Mouse (Mus musculus) adrenal gland, adult 18-20 months (tissue): ENCODE data around the gene AI467606. TPM values are rescaled to one million over a fixed set of nuclear protein-coding genes. Genes with fewer than 3 reads are reported as not detected.

Experiments
- DNase-seq, 2 experiments: peaks; one replicate each; pipeline ENCODE4 v3.0.0; 2021 to 2022; ENCODE audit warnings: low spot score in 2 of 2
- microRNA-seq, 2 experiments: library from miRNA; unstranded; fragments of <30 nt; microRNA quantifications; one replicate each; pipeline ENCODE4 v1.2.0; 2021; ENCODE audit warnings: borderline number of aligned reads in 2 of 2
- total RNA-seq, 2 experiments: library from RNA; stranded (reverse); gene quantifications; 1 replicate in 1 of 2; 2 replicates in 1 of 2; pipeline ENCODE4 v1.2.3; 2021

AI467606 gene
- total RNA-seq, 2 experiments from 2014 or later, result 0.96 to 1.6 TPM

DNA sequence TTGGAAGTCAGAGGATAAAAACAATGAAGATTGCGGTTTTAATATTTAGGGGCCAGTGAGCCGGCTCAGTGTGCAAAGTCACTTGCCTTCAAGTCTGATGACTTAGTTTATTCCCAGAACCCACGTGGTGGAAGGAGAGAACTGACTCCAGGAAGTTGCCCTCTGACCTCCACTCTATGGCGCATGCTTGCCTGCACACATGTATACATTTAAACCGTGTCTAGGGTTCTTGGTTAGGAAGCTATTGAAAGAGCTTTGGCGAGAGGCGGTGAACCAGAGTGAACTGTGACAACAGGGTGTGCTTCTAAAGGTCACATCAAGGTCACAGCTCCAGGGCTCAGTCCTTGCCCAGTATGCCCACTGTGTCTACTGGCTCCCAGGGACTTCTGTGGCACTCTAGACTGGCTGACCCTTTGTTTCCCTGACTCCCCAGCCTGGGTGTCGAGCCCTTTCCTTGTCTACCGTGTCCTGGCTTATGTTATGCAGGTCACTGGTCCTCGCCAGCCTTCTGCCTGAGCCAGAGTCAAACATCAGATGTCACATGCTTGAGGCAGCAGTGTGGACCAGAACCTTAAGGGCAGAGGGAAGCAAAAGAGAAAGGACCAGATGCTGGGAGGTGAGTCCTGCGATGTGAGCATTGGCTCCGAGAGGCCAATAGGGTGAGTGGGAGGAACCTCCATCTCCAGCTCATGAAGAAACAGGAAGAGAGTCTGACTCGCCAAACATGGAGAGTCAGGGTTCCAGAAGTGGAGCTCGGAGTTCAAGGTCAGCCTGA is 27.7 kb downstream of the AI467606 start:
- no peak for DNase-seq

GRCm38 (mm10) chr7:127121061-127121910 is 30.1 kb downstream of the AI467606 start:
- DNase-seq, result no peak

GRCm38 (mm10) chr7:127121911-127122270 is 30.7 kb downstream of the AI467606 start, which contains the start of gene Qprt:
Qprt (minus strand) TSS chr7:127122226.
- DNase-seq, result no peak

DNA sequence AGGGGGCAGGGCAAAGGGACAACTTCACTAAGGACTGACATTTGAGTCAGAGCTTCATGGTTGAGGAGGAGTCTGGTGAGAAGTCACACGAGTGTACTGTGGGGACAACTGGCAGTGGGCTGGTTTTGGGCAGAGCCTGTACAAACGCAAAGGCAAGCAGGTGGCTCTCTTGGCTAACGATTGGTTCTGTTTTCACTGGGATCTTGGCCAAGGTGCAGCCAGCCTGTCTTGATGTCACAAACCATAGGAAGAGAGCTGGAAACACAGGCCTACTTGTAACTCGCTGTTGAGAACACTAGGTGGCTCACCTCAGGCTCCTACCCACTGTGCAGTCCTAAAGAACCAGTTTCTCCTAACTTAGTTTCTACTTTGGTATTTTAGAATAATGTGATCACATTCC is 38.5 kb downstream of the AI467606 start:
- DNase-seq, result no peak

DNA sequence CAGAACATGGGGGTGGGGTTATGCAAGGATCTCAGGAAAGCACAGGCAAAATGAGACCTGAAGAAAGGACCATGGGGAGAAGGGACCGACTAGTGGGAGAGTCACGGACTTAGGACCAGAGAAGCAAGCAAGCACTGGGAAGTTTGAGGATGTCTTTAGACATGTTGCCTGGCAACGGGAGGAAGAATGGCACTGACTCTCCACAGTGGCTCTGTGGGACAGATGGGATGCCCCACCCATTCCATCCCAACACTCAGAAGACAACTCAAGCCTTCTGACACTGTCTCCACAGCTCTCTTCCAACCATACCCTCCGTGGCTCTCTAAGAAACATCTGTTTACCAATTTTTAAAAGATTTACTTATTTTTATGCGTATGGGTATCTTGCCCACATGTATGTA is 42.0 kb downstream of the AI467606 start:
- no peak for DNase-seq

DNA sequence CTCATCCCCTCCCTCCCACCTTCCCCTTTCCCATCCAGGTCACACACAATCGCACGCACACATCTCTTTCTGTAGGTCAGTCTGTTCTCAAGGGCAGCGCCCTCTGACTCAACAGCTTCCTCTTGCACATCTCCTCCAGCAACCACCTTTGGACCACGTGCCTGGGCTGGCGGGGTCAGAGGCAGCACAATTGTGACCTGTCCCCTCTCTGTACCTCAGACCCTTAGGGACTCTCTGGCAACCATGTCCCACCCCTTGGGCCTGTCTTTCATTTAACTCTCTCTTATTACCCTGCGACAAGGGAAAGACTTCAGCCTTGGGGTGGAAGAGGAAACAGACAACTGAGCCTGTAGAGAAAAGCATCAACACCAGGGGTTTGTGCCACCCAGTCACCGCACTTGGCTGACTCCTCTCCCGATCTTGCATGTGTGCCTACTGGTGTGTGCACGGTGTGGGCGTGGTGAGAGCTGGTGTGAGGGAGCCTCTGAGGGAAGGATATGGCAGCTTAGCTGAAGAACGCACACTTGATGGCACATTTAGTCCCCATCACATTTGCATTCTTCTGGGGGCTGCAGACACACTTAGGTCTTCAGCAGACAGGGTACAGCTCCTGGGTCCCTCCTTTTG is 43.8 kb downstream of the AI467606 start:
- no peak for DNase-seq

- DNase-seq, result no peak
Observed at GRCm38 (mm10) chr7:127136181-127137071, 45.3 kb downstream of the AI467606 start.

DNA sequence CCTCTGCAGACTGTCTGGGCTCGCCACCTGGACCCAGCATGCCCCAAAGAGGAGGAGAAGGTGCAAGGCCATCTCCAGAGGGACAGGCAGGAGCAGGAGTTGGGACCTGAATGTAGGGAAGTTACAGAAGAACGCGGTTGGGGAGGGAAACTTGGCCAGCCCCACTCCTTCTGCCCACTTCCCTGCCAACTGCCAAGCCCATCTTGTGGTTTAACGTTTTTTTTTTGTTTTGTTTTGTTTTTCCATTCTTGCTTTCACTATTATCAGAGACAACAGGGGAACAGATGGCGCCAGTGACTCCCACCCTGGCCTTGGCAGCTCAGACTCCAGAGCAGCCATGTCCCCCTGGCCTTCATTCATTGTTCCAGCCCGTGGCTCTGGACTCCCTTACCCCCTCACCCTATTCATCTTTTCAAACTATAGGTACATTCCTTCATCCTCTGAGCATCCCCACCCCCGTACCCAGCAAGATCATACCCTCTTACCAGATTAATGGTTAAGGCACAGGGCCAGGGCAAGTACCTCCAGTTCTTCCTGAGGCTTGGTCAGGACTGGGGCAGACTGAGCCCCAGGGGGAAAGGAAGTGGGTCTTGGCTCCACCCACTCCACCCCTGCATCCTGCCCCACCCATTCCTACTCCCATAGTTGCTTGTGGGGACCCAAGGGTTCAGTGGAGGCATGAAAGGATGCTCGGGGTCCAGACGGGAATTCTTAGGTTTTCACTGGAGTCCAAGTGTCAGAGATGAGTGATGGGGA is 46.3 kb downstream of the AI467606 start, which contains the start of gene Spn:
Gene Spn, minus strand, starts transcription at position 562 of the 756 bp plus-strand sequence.
- no peak for DNase-seq

- no peak for DNase-seq
Observed at GRCm38 (mm10) chr7:127139100-127139499, 47.9 kb downstream of the AI467606 start.

GRCm38 (mm10) chr7:127139562-127139961 is 48.4 kb downstream of the AI467606 start:
- no peak for DNase-seq

DNA sequence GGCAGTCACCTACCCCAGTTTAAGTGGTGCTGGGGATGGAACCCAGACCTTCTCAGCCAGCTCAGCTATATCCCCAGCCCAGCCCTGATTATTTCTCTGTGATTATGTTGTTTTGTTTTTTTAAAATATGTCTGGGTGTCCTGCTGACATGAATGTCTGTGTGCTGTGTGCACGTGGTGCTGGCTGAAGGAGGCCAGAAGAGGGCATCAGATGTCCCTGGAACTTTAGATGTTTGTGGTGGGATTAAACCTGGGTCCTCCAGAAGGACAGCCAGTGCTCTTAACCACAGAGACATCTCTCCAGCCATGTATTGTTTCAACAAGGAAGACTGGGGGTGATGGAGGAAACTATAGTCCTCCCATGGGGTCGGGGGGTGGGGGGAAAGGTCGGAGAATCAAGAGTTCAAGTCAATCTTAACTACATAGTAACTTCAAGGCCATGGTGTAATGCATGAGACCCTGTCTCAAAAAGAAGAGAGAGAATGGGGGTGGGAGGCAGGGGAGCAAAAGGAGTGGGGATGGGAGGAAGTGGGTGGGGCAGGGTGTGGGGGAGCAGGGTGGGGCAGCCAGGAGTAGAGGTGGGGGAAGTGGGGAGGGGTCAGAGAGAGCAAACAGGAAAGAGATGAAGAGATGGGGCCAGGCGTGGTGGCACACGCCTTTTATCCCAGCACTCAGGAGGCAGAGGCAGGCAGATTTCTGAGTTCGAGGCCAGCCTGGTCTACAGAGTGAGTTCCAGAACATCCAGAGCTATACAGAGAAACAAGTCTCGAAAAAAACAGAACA is 49.7 kb downstream of the AI467606 start:
- DNase-seq, result no peak

- no peak for DNase-seq
Observed at GRCm38 (mm10) chr7:127142214-127142613, 51.1 kb downstream of the AI467606 start.

GRCm38 (mm10) chr7:127142666-127143065 is 51.5 kb downstream of the AI467606 start:
- no peak for DNase-seq

Small RNA genes lying within 50 kb of the gene (microRNA-seq; reads per million reads assigned to microRNA genes)
- 0 reads per million in 2 experiments for gene Gm44343

Other genes with a start within 250 kb of the AI467606 start
- under 1 TPM; 0.13 to 0.50 TPM for gene Doc2a, start 243.9 kb upstream of the AI467606 start, total RNA-seq
- gene Hirip3, start 229.4 kb upstream of the AI467606 start, total RNA-seq, result 10 to 100 TPM in 1 of 2 experiments, 1 to 10 TPM in 1; 9.8 to 11.8 TPM
- gene Ino80e, start 229.0 kb upstream of the AI467606 start, total RNA-seq, result 10 to 100 TPM; 38.4 to 42.5 TPM
- 10 to 100 TPM; 67.1 to 70.6 TPM for gene Taok2, start 206.7 kb upstream of the AI467606 start, total RNA-seq
- 10 to 100 TPM; 30.7 to 32.8 TPM for gene Tmem219, start 168.4 kb upstream of the AI467606 start, total RNA-seq
- 10 to 100 TPM; 18.7 to 21.8 TPM for gene Kctd13, start 162.5 kb upstream of the AI467606 start, total RNA-seq
- 1 to 10 TPM; 1.6 to 1.7 TPM for gene Asphd1, start 141.8 kb upstream of the AI467606 start, total RNA-seq
- gene Sez6l2, start 140.8 kb upstream of the AI467606 start, total RNA-seq, result 10 to 100 TPM; 46.6 to 84.4 TPM
- gene Cdipt, start 115.4 kb upstream of the AI467606 start, total RNA-seq, result 10 to 100 TPM; 75.0 to 82.1 TPM
- under 1 TPM; 0.42 to 0.70 TPM for gene Cdiptos, start 115.3 kb upstream of the AI467606 start, total RNA-seq
- gene Mvp, start 76.7 kb upstream of the AI467606 start, total RNA-seq, result 100 to 1,000 TPM in 1 of 2 experiments, 10 to 100 TPM in 1; 92.6 to 135 TPM
- 1 to 10 TPM; 1.3 to 3.0 TPM for gene Pagr1b, start 74.9 kb upstream of the AI467606 start, total RNA-seq
- gene Pagr1a, start 74.0 kb upstream of the AI467606 start, total RNA-seq, result 10 to 100 TPM in 1 of 2 experiments, 1 to 10 TPM in 1; 5.5 to 16.5 TPM
- 10 to 100 TPM; 12.9 to 27.0 TPM for gene Gm42742, start 70.3 kb upstream of the AI467606 start, total RNA-seq
- gene Prrt2, start 70.1 kb upstream of the AI467606 start, total RNA-seq, result 1 to 10 TPM; 3.7 to 4.4 TPM
- 100 to 1,000 TPM in 1 of 2 experiments, 10 to 100 TPM in 1; 86.0 to 132 TPM for gene Maz, start 64.3 kb upstream of the AI467606 start, total RNA-seq
- 1 to 10 TPM; 1.7 to 2.4 TPM for gene Kif22, start 48.9 kb upstream of the AI467606 start, total RNA-seq
- not detected for gene Zg16, start 4.0 kb upstream of the AI467606 start, total RNA-seq
- under 1 TPM; 0.30 to 0.51 TPM for gene Qprt, start 30.9 kb downstream of the AI467606 start, total RNA-seq
- gene Spn, start 46.5 kb downstream of the AI467606 start, total RNA-seq, result 1 to 10 TPM in 1 of 2 experiments, under 1 TPM in 1; 0.89 to 1.3 TPM
- gene Cd2bp2, start 104.7 kb downstream of the AI467606 start, total RNA-seq, result 10 to 100 TPM; 51.6 to 62.3 TPM
- 10 to 100 TPM; 43.3 to 47.5 TPM for gene Tbc1d10b, start 117.1 kb downstream of the AI467606 start, total RNA-seq
- gene Mylpf, start 117.5 kb downstream of the AI467606 start, total RNA-seq, result 10 to 100 TPM in 1 of 2 experiments, under 1 TPM in 1; 0.66 to 16.3 TPM
- 10 to 100 TPM; 12.6 to 14.8 TPM for gene Zfp553, start 141.7 kb downstream of the AI467606 start, total RNA-seq
- 1 to 10 TPM; 7.8 to 8.7 TPM for gene Sept1, start 141.8 kb downstream of the AI467606 start, total RNA-seq
- 10 to 100 TPM; 23.6 to 29.6 TPM for gene Zfp771, start 152.9 kb downstream of the AI467606 start, total RNA-seq
- gene Dctpp1, start 169.3 kb downstream of the AI467606 start, total RNA-seq, result 10 to 100 TPM; 27.9 to 29.5 TPM
- 10 to 100 TPM; 86.4 to 88.8 TPM for gene Sephs2, start 182.7 kb downstream of the AI467606 start, total RNA-seq
- gene Itgal, start 204.9 kb downstream of the AI467606 start, total RNA-seq, result 1 to 10 TPM; 1.7 to 4.0 TPM